Mouse (Mus musculus): ENCODE data around the gene Sec1. TPM values are rescaled to one million over a fixed set of nuclear protein-coding genes. Genes with fewer than 3 reads are reported as not detected.

Gene Sec1
- polyA plus RNA-seq, 1 experiment, result 0.22 TPM

DNA sequence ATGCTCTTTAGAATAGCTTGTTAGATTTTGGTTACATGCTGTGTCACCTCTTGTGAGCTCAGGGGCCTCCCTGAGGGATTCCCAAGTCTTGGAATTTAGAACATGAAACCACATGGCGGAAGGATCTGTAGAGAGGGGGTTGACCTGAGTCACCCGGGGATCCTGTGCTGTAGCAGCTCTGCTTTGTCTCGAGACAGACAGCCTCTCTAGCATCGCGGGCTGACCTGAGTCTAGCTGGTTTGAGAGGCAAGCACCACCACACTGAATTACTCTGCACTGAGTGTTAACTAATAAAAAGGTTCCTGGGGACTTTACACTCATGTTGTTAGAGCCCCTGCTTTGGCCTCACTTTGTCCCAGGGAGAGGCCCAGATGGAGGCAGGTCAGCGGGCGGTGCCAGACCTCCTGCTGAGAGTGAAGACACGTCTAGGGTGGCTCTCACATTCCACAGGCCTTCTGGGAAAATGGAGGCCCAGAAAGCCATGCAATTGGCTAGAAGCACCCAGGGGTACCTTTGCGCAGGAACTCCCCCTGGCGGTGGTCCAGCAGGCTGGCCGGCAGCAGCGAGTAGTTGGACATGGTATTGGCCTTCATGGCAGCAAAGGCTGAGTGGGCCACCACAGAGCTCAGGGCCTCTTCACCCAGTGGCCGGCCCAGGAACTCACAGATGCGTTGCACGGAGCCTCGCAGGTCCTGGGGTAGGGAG lies 36.7 kb upstream of the Sec1 start:
- no peak overlapping the region for H3K4me3 ChIP-seq (ENCODE audit: low read depth, low read length)
- no peaks in the 10 kb centered on the region for H3K27me3 ChIP-seq (ENCODE audit: control insufficient read depth, insufficient read depth, low read length)
- peaks cover 64% of the 10 kb centered on the region for H3K36me3 ChIP-seq (ENCODE audit: control insufficient read depth, insufficient read depth, low read length)
- H3K4me1 ChIP-seq (ENCODE audit: control insufficient read depth, insufficient read depth, insufficient read length, low read length), result peaks cover 53% of the 10 kb centered on the region
- WGBS, result 18% methylated on average over 16 of the region's 16 CpGs
- TF ChIP-seq POLR2A (IDR thresholded peaks at IDR 0.05; ENCODE audit: low read depth, low read length) (no peak), CTCF (IDR thresholded peaks at IDR 0.05; ENCODE audit: extremely low read depth, insufficient read length, insufficient replicate concordance, low read depth, low read length) (peak; percentile 51; the same call in 1 of the 2 replicates)
- peak overlapping the region; percentile 64 for H3K27ac ChIP-seq (ENCODE audit: insufficient read depth, low read depth, low read length)

DNA sequence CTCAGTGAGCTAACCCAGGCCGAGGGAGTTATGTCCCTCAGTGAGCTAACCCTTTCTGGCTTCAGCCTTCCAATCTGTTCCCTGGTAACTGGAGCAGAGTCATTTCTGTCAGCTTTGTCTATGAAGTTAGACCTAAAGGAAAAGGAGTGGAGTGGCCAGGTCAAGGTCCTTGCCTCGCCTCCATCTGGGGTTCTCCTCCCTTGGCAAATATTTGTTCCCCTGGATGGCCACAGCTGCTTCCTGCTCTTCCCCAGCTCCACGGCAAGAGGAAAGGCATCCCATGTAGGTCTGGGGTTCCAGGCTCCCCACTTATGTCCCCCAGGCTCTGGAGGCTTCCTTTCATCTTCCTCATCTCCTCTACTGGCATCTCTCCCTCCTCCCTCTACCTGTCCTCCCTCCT lies 33.4 kb upstream of the Sec1 start:
- TF ChIP-seq POLR2A (IDR thresholded peaks at IDR 0.05; ENCODE audit: low read depth, low read length) (no peak), CTCF (IDR thresholded peaks at IDR 0.05; ENCODE audit: extremely low read depth, insufficient read length, insufficient replicate concordance, low read depth, low read length) (no peak)
- Histone ChIP-seq H3K27ac (ENCODE audit: insufficient read depth, low read depth, low read length) (peak overlapping the region; percentile 83), H3K27me3 (ENCODE audit: control insufficient read depth, insufficient read depth, low read length) (no peaks in the 10 kb centered on the region), H3K4me3 (ENCODE audit: low read depth, low read length) (peak overlapping the region; percentile 1; the same call in 1 of the 2 replicates), H3K4me1 (ENCODE audit: control insufficient read depth, insufficient read depth, insufficient read length, low read length) (peaks cover 53% of the 10 kb centered on the region), H3K36me3 (ENCODE audit: control insufficient read depth, insufficient read depth, low read length) (peaks cover 68% of the 10 kb centered on the region)
- 17% methylated on average over 3 of the region's 3 CpGs for WGBS

DNA sequence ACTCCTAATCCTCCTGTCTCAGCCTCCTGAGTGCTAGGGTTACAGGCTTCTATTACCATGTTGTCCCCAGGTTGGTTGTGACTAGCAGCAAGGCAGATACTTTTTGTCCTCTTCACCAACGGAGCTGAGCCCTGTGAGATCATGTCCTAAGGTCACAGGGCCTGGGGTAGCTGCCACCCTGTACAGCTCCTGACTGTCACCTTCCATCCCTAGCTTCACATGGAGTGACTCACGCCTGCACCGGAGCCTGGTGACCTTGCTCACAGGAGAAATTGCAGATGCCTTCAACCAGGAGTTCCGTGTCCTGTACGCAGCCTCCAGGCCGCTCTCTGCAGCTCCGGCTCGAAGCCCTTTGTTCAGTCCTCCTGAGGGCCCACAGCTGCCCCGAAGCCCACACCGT lies 32.2 kb upstream of the Sec1 start:
- Histone ChIP-seq H3K4me1 (ENCODE audit: control insufficient read depth, insufficient read depth, insufficient read length, low read length) (peaks cover 50% of the 10 kb centered on the region), H3K27me3 (ENCODE audit: control insufficient read depth, insufficient read depth, low read length) (no peaks in the 10 kb centered on the region), H3K36me3 (ENCODE audit: control insufficient read depth, insufficient read depth, low read length) (peaks cover 66% of the 10 kb centered on the region), H3K27ac (ENCODE audit: insufficient read depth, low read depth, low read length) (peak overlapping the region; percentile 43), H3K4me3 (ENCODE audit: low read depth, low read length) (0 out of 2 replicates have a peak overlapping the region, but pooled peaks have one; percentile 5)
- no peak for TF ChIP-seq CTCF (IDR thresholded peaks at IDR 0.05; ENCODE audit: extremely low read depth, insufficient read length, insufficient replicate concordance, low read depth, low read length)
- no peak for TF ChIP-seq POLR2A (IDR thresholded peaks at IDR 0.05; ENCODE audit: low read depth, low read length)
- 67% methylated on average over 10 of the region's 10 CpGs for WGBS

DNA sequence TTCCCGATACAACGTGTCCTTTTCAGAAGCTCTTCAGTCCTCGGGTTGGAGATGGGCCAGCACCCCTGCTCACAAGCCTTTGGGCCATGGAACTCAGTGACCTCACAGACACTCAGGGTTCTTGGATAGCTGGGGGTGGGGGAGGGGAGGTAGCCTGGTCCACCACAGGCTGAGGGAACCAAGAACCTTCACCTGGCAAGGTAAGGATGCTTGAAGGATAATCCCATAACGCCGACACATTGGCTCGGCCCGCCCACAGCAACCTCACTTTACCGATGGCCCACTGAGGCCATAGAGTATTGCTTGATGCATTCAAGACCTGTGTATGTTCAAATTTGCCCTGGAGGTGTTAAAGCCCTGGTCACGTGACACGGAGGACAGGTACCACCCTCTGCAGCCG lies 31.5 kb upstream of the Sec1 start, which contains the start of gene Spaca4:
Spaca4 (minus strand) TSS at position 101 of the 400 bp plus-strand sequence.
- TF ChIP-seq CTCF (IDR thresholded peaks at IDR 0.05; ENCODE audit: extremely low read depth, insufficient read length, insufficient replicate concordance, low read depth, low read length) (no peak), POLR2A (IDR thresholded peaks at IDR 0.05; ENCODE audit: low read depth, low read length) (no peak)
- Histone ChIP-seq H3K27me3 (ENCODE audit: control insufficient read depth, insufficient read depth, low read length) (no peaks in the 10 kb centered on the region), H3K36me3 (ENCODE audit: control insufficient read depth, insufficient read depth, low read length) (peaks cover 60% of the 10 kb centered on the region), H3K4me3 (ENCODE audit: low read depth, low read length) (0 out of 2 replicates have a peak within 1 kb of the TSS, but pooled peaks have one; percentile 5), H3K27ac (ENCODE audit: insufficient read depth, low read depth, low read length) (peak within 1 kb of the TSS; percentile 43), H3K4me1 (ENCODE audit: control insufficient read depth, insufficient read depth, insufficient read length, low read length) (peaks cover 46% of the 10 kb centered on the region)
- WGBS, result 82% methylated on average over 11 of the region's 11 CpGs

DNA sequence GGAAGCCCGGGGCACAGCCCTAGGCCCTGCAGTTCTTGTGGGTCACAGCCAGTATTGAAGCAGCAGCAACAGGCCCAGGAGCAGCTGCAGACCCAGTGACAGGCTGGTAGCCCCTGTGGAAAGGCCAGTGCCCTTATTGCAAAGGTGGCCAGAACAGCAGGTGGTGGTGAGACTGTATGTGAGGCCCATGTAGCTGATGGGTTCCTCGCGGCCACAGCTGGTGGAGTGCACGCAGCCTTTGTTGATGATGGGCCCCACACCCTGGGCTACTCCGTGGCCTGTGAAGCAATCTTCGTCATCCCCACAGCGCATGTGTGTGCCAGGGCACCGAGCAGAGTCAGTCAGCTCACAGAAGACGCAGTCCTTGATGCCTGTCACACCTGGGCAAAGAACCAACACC lies 30.9 kb upstream of the Sec1 start:
- Histone ChIP-seq H3K4me1 (ENCODE audit: control insufficient read depth, insufficient read depth, insufficient read length, low read length) (peaks cover 41% of the 10 kb centered on the region), H3K4me3 (ENCODE audit: low read depth, low read length) (no peak overlapping the region), H3K27ac (ENCODE audit: insufficient read depth, low read depth, low read length) (no peak overlapping the region), H3K36me3 (ENCODE audit: control insufficient read depth, insufficient read depth, low read length) (peaks cover 58% of the 10 kb centered on the region), H3K27me3 (ENCODE audit: control insufficient read depth, insufficient read depth, low read length) (no peaks in the 10 kb centered on the region)
- WGBS, result 71% methylated on average over 9 of the region's 9 CpGs
- TF ChIP-seq CTCF (IDR thresholded peaks at IDR 0.05; ENCODE audit: extremely low read depth, insufficient read length, insufficient replicate concordance, low read depth, low read length) (no peak), POLR2A (IDR thresholded peaks at IDR 0.05; ENCODE audit: low read depth, low read length) (no peak)

DNA sequence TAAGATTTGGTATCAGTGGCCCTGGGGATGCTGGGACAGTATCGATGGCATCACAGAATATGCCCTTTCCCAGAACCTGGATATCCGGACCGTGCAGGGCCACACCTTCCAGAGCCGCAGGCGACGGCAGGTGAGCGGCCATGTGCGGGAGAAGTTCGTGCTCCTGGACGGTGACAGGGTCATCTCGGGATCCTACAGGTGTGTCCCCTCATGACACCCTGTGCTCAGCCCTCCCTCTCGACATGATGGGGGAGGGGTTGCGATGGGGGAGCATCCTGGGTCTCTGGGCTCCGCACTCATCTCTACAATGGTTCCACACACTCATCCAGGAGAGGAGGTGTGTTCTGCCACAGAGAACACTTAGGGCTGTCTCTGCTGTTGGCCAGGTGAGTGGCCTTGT lies 29.6 kb upstream of the Sec1 start:
- Histone ChIP-seq H3K36me3 (ENCODE audit: control insufficient read depth, insufficient read depth, low read length) (peaks cover 53% of the 10 kb centered on the region), H3K27me3 (ENCODE audit: control insufficient read depth, insufficient read depth, low read length) (no peaks in the 10 kb centered on the region), H3K4me1 (ENCODE audit: control insufficient read depth, insufficient read depth, insufficient read length, low read length) (peaks cover 37% of the 10 kb centered on the region), H3K4me3 (ENCODE audit: low read depth, low read length) (no peak overlapping the region), H3K27ac (ENCODE audit: insufficient read depth, low read depth, low read length) (no peak overlapping the region)
- no peak for TF ChIP-seq CTCF (IDR thresholded peaks at IDR 0.05; ENCODE audit: extremely low read depth, insufficient read length, insufficient replicate concordance, low read depth, low read length)
- no peak for TF ChIP-seq POLR2A (IDR thresholded peaks at IDR 0.05; ENCODE audit: low read depth, low read length)
- 87% methylated on average over 14 of the region's 14 CpGs for WGBS

DNA sequence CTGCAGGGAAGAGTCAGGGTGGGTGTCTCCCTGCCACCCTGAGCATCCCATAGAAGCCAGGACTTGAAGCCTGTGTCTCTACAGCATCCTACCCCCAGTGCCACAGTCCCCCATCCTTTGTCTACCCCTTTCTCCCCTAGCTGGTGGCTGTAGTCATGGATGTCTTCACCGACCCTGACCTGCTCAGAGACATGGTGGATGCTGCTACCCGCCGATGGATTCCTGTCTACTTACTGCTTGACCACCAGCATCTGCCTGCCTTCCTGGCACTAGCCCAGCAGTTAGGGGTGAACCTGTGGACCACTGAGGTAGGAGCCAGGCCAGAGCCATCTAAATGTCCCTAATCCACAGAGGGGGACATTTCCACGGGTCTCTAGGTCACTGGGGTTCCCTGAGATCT lies 29.1 kb upstream of the Sec1 start:
- WGBS, result 81% methylated on average over 4 of the region's 4 CpGs
- H3K36me3 ChIP-seq (ENCODE audit: control insufficient read depth, insufficient read depth, low read length), result peaks cover 49% of the 10 kb centered on the region
- H3K27ac ChIP-seq (ENCODE audit: insufficient read depth, low read depth, low read length), result peak overlapping the region; percentile 62
- no peaks in the 10 kb centered on the region for H3K27me3 ChIP-seq (ENCODE audit: control insufficient read depth, insufficient read depth, low read length)
- TF ChIP-seq CTCF (IDR thresholded peaks at IDR 0.05; ENCODE audit: extremely low read depth, insufficient read length, insufficient replicate concordance, low read depth, low read length) (no peak), POLR2A (IDR thresholded peaks at IDR 0.05; ENCODE audit: low read depth, low read length) (no peak)
- peaks cover 34% of the 10 kb centered on the region for H3K4me1 ChIP-seq (ENCODE audit: control insufficient read depth, insufficient read depth, insufficient read length, low read length)
- peak overlapping the region; percentile 65 for H3K4me3 ChIP-seq (ENCODE audit: low read depth, low read length)
